Mouse (Mus musculus) thymus, adult 2 months (tissue): ENCODE results near the gene Vtcn1.

ENCODE experiments used
- CTCF ChIP-seq: fragments of 200-500 bp; IDR thresholded peaks from 2 replicates; pipeline ENCODE4 v1.5.1; 2012; ENCODE audit warnings: mild to moderate bottlenecking, control low read depth, low read length, moderate library complexity, borderline replicate concordance; ENCODE audit not compliant: control insufficient read depth, poor library complexity, insufficient read depth; ENCODE audit errors: extremely low read depth
- POLR2A ChIP-seq: fragments of 200-500 bp; IDR thresholded peaks from 2 replicates; pipeline ENCODE4 v1.6.1; 2012; ENCODE audit warnings: mild to moderate bottlenecking, low read length, control low read depth, moderate library complexity; ENCODE audit not compliant: control insufficient read depth, poor library complexity, insufficient read depth; ENCODE audit errors: extremely low read depth

GRCm38 (mm10) chr3:100796571-100796970, 28.7 kb upstream of the Vtcn1 start:
- no peak for TF ChIP-seq POLR2A
- no peak for TF ChIP-seq CTCF
